Comparison of ENCODE assay signal across 8 mouse cellular contexts in the genomic region with DNA sequence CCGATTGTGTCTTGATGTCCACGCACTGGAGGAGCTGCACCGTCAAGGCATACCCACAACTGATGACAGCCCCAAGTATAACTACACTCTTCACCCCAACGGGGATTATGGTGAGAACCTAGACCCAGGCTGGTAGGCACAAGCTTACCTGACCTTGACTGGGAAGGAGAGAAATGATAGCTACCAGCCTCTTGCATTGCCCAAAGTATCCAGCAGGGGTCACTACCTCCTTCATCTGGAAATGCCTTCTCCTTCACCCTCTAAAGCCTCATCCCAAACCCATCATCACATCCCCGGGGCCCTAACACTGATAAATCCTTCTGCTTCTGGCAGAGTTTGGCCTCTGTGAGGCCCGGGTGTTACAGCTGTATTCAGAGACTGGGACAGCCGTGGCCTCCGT. TPM values are rescaled to one million over a fixed set of nuclear protein-coding genes. Genes with fewer than 3 reads are reported as not detected.
DNase-seq lines count a peak whose midpoint lies in the region; ATAC-seq and TF ChIP-seq lines count a peak whose summit lies in the region.

No protein-coding gene starts in this region.

- H3K27me3 ChIP-seq in CH12.LX (replicated peaks), result no peaks in the 10 kb centered on the region
- H3K27me3 ChIP-seq in embryonic facial prominence, embryonic 11.5 days (ENCODE audit: control insufficient read depth, insufficient read depth, low read length), result no peaks in the 10 kb centered on the region
- no peaks in the 10 kb centered on the region for H3K27me3 ChIP-seq in heart, embryonic 12.5 days (replicated peaks)
- no peaks in the 10 kb centered on the region for H3K27me3 ChIP-seq in lung, embryonic 14.5 days (ENCODE audit: insufficient read depth, low read length)

- no peak for TF ChIP-seq POLR2A in CH12.LX (IDR thresholded peaks at IDR 0.05; ENCODE audit: low read depth, low read length)

- peaks cover 55 to 89% of the 10 kb centered on the region in 2 experiments for H3K36me3 ChIP-seq in CH12.LX (replicated peaks in 1 of 2; ENCODE audit: control insufficient read depth in 1 of 2, insufficient read depth in 1 of 2, low read length in 1 of 2)
- H3K36me3 ChIP-seq in embryonic facial prominence, embryonic 11.5 days (replicated peaks; ENCODE audit: control insufficient read depth, insufficient read depth, low read depth, low read length), result no peaks in the 10 kb centered on the region; the same call in 1 of the 2 replicates
- H3K36me3 ChIP-seq in heart, embryonic 12.5 days, result peaks cover 50% of the 10 kb centered on the region
- 0 out of 2 replicates have a peak, but pooled peaks cover 29% of the 10 kb centered on the region for H3K36me3 ChIP-seq in lung, embryonic 14.5 days (ENCODE audit: insufficient read depth)

- no peak overlapping the region for H3K4me3 ChIP-seq in CH12.LX (replicated peaks in 1 of 3; ENCODE audit: low read depth in 2 of 3, low read length in 2 of 3, poor library complexity in 1 of 3)
- H3K4me3 ChIP-seq in embryonic facial prominence, embryonic 11.5 days (ENCODE audit: low read depth, low read length), result no peak overlapping the region
- no peak overlapping the region for H3K4me3 ChIP-seq in heart, embryonic 12.5 days
- no peak overlapping the region for H3K4me3 ChIP-seq in lung, embryonic 14.5 days (ENCODE audit: low read depth, low read length)

- no peaks in the 10 kb centered on the region for H3K4me1 ChIP-seq in CH12.LX (ENCODE audit: control insufficient read depth in 1 of 2, insufficient read depth in 2 of 2)
- H3K4me1 ChIP-seq in embryonic facial prominence, embryonic 11.5 days (ENCODE audit: control insufficient read depth, insufficient read depth, low read length), result no peaks in the 10 kb centered on the region
- H3K4me1 ChIP-seq in heart, embryonic 12.5 days (replicated peaks), result peaks cover 16% of the 10 kb centered on the region
- no peaks in the 10 kb centered on the region for H3K4me1 ChIP-seq in lung, embryonic 14.5 days (ENCODE audit: insufficient read depth)

- no peak overlapping the region for H3K4me2 ChIP-seq in CH12.LX (ENCODE audit: insufficient read depth, low read depth, poor library complexity, severe bottlenecking)
- no peak overlapping the region for H3K4me2 ChIP-seq in embryonic facial prominence, embryonic 11.5 days (ENCODE audit: low read depth, low read length)
- H3K4me2 ChIP-seq in heart, embryonic 12.5 days, result no peak overlapping the region
- H3K4me2 ChIP-seq in lung, embryonic 14.5 days, result no peak overlapping the region

- peak; percentile 76 for TF ChIP-seq RAD21 in CH12.LX (IDR thresholded peaks at IDR 0.05; ENCODE audit: low read depth, low read length)

- no peak overlapping the region for H3K27ac ChIP-seq in CH12.LX (ENCODE audit: insufficient read depth, low read depth)
- H3K27ac ChIP-seq in embryonic facial prominence, embryonic 11.5 days (replicated peaks; ENCODE audit: low read depth, low read length), result no peak overlapping the region
- H3K27ac ChIP-seq in heart, embryonic 12.5 days (ENCODE audit: poor library complexity, severe bottlenecking), result no peak overlapping the region
- H3K27ac ChIP-seq in lung, embryonic 14.5 days (ENCODE audit: low read depth), result no peak overlapping the region

- H3K9ac ChIP-seq in CH12.LX (ENCODE audit: insufficient read depth, low read depth), result no peak overlapping the region
- H3K9ac ChIP-seq in embryonic facial prominence, embryonic 11.5 days (replicated peaks; ENCODE audit: low read length), result no peak overlapping the region
- no peak overlapping the region for H3K9ac ChIP-seq in heart, embryonic 12.5 days
- H3K9ac ChIP-seq in lung, embryonic 14.5 days, result no peak overlapping the region

- TF ChIP-seq EP300 in CH12.LX (IDR thresholded peaks at IDR 0.05; ENCODE audit: low read length), result no peak

- peak; percentile 66 for DNase-seq in CH12.LX (ENCODE audit: extremely low read depth)
- DNase-seq in adrenal gland, postnatal 36 days, result peak; percentile 73 to 78
- DNase-seq in embryonic facial prominence, embryonic 11.5 days (ENCODE audit: low spot score), result peak; percentile 79
- DNase-seq in large intestine, adult 2 months (ENCODE audit: low read depth, low spot score), result peak; percentile 29
- DNase-seq in lung, embryonic 14.5 days, result peak; percentile 87
- peak; percentile 30 for DNase-seq in ovary, adult 18-20 months (ENCODE audit: low spot score)
- DNase-seq in thymus, postnatal 10 days (ENCODE audit: low spot score in 2 of 2), result peak; percentile 53 to 79

- peak; percentile 89 to 99 for TF ChIP-seq CTCF in CH12.LX (conservative IDR thresholded peaks at IDR 0.05 in 1 of 2, IDR thresholded peaks at IDR 0.05 in 1 of 2; ENCODE audit: low read depth in 2 of 2, low read length in 2 of 2)
- peak; percentile 92 for TF ChIP-seq CTCF in lung, embryonic 14.5 days (IDR thresholded peaks at IDR 0.05; ENCODE audit: low read depth)

- H3K79me2 ChIP-seq in CH12.LX (replicated peaks; ENCODE audit: control insufficient read depth, extremely low read depth, insufficient read depth, poor library complexity, severe bottlenecking), result no peaks in the 10 kb centered on the region

- no peaks in the 10 kb centered on the region for H3K9me3 ChIP-seq in CH12.LX (replicated peaks; ENCODE audit: low read length)
- H3K9me3 ChIP-seq in embryonic facial prominence, embryonic 11.5 days (replicated peaks; ENCODE audit: control insufficient read depth, low read length), result no peaks in the 10 kb centered on the region
- H3K9me3 ChIP-seq in heart, embryonic 12.5 days (replicated peaks), result no peaks in the 10 kb centered on the region
- H3K9me3 ChIP-seq in lung, embryonic 14.5 days (ENCODE audit: low read depth, low read length), result no peaks in the 10 kb centered on the region

- dilution Hi-C loops in CH12.LX (cut with MboI; ENCODE audit: extremely low pct_ligation_motif_present, extremely low pct_unique_long_range_greater_than_20kb, low sequenced_read_pairs), result no loop called here

- 55% methylated on average over 8 of the region's 8 CpGs for WGBS in embryonic facial prominence, embryonic 11.5 days
- 28% methylated on average over 8 of the region's 8 CpGs for WGBS in heart, embryonic 12.5 days
- 51% methylated on average over 8 of the region's 8 CpGs for WGBS in large intestine, adult 2 months
- WGBS in lung, embryonic 14.5 days, result 44% methylated on average over 8 of the region's 8 CpGs

- ATAC-seq in embryonic facial prominence, embryonic 11.5 days (replicated peaks; ENCODE audit: insufficient number of reproducible peaks, low FRiP score, low TSS enrichment, low read depth), result no peak
- 0 out of 2 replicates have a peak, but pooled peaks have one; percentile 14 for ATAC-seq in heart, embryonic 12.5 days (ENCODE audit: insufficient number of reproducible peaks, low FRiP score)
- peak; percentile 50; the same call in 1 of the 2 replicates for ATAC-seq in lung, embryonic 14.5 days (ENCODE audit: insufficient read depth)

- in situ Hi-C loops in CH12.LX (cut with MboI; ENCODE audit: low pct_ligation_motif_present, low pct_unique_long_range_greater_than_20kb, low sequenced_read_pairs), result loop anchor here (5.0 kb wide), 1 partner anchor 36 kb away; no protein-coding TSS in a partner anchor

RNA-seq across cellular contexts. Expression of a gene that starts 6.7 kb away (rescaled TPM):
- total RNA-seq in CH12.LX (2012; rRNA removed) (not detected in 2 replicates), CH12.LX (2014; rRNA removed) (not detected in 2 replicates)
- not detected in 2 replicates for polyA plus RNA-seq in CH12.LX (2012; ENCODE audit: insufficient read length, low read depth)
- not detected for total RNA-seq in adrenal gland, postnatal 36 days (2021)
- 1.5 and 2.3 TPM in 2 replicates for polyA plus RNA-seq in embryonic facial prominence, embryonic 11.5 days (2014; fragmentation: Nextera tagmentation; extraction: Ambion mirVana)
- 0.15 and 0.20 TPM in 2 replicates for polyA plus RNA-seq in heart, embryonic 12.5 days (2016; fragmentation: Nextera tagmentation; extraction: Ambion mirVana)
- 0.04 TPM in 1 of 2 replicates, not detected in the other for polyA plus RNA-seq in large intestine, adult 2 months (2012; rRNA removed)
- 0.35 and 0.70 TPM in 2 replicates for polyA plus RNA-seq in lung, embryonic 14.5 days (2014; fragmentation: Nextera tagmentation; extraction: Ambion mirVana)

RNA-seq across cellular contexts. Expression of a gene that starts 9.8 kb away (rescaled TPM):
- total RNA-seq in CH12.LX (2012; rRNA removed), result 20.2 and 23.1 TPM in 2 replicates
- 10.4 and 12.4 TPM in 2 replicates for total RNA-seq in CH12.LX (2014; rRNA removed)
- 17.5 and 17.6 TPM in 2 replicates for polyA plus RNA-seq in CH12.LX (2012; ENCODE audit: insufficient read length, low read depth)
- 10 to 100 TPM; 16.8 to 17.4 TPM for total RNA-seq in adrenal gland, postnatal 36 days (2021)
- 14.3 and 16.1 TPM in 2 replicates for polyA plus RNA-seq in embryonic facial prominence, embryonic 11.5 days (2014; fragmentation: Nextera tagmentation; extraction: Ambion mirVana)
- 25.3 and 27.9 TPM in 2 replicates for polyA plus RNA-seq in heart, embryonic 12.5 days (2016; fragmentation: Nextera tagmentation; extraction: Ambion mirVana)
- polyA plus RNA-seq in large intestine, adult 2 months (2012; rRNA removed), result 9.8 and 12.6 TPM in 2 replicates
- 17.0 and 17.4 TPM in 2 replicates for polyA plus RNA-seq in lung, embryonic 14.5 days (2014; fragmentation: Nextera tagmentation; extraction: Ambion mirVana)

RNA-seq across cellular contexts. Expression of a gene that starts 33.0 kb away (rescaled TPM):
- total RNA-seq in CH12.LX (2012; rRNA removed) (0.42 and 0.50 TPM in 2 replicates), CH12.LX (2014; rRNA removed) (0.12 and 0.30 TPM in 2 replicates)
- polyA plus RNA-seq in CH12.LX (2012; ENCODE audit: insufficient read length, low read depth), result 0.53 and 0.72 TPM in 2 replicates
- under 1 TPM; 0.13 to 0.23 TPM for total RNA-seq in adrenal gland, postnatal 36 days (2021)
- polyA plus RNA-seq in embryonic facial prominence, embryonic 11.5 days (2014; fragmentation: Nextera tagmentation; extraction: Ambion mirVana), result 5.4 and 6.3 TPM in 2 replicates
- polyA plus RNA-seq in heart, embryonic 12.5 days (2016; fragmentation: Nextera tagmentation; extraction: Ambion mirVana), result 1.4 and 1.6 TPM in 2 replicates
- polyA plus RNA-seq in large intestine, adult 2 months (2012; rRNA removed), result 0.66 and 0.73 TPM in 2 replicates
- 1.1 and 1.6 TPM in 2 replicates for polyA plus RNA-seq in lung, embryonic 14.5 days (2014; fragmentation: Nextera tagmentation; extraction: Ambion mirVana)

RNA-seq across cellular contexts. Expression of a gene that starts 39.0 kb away (rescaled TPM):
- total RNA-seq in CH12.LX (2012; rRNA removed) (91.5 and 136 TPM in 2 replicates), CH12.LX (2014; rRNA removed) (87.4 and 90.0 TPM in 2 replicates)
- 76.6 and 78.7 TPM in 2 replicates for polyA plus RNA-seq in CH12.LX (2012; ENCODE audit: insufficient read length, low read depth)
- 1 to 10 TPM; 3.7 TPM for total RNA-seq in adrenal gland, postnatal 36 days (2021)
- polyA plus RNA-seq in embryonic facial prominence, embryonic 11.5 days (2014; fragmentation: Nextera tagmentation; extraction: Ambion mirVana), result 3.5 and 5.3 TPM in 2 replicates
- 2.5 and 3.1 TPM in 2 replicates for polyA plus RNA-seq in heart, embryonic 12.5 days (2016; fragmentation: Nextera tagmentation; extraction: Ambion mirVana)
- polyA plus RNA-seq in large intestine, adult 2 months (2012; rRNA removed), result 5.9 and 6.8 TPM in 2 replicates
- 2.3 and 3.1 TPM in 2 replicates for polyA plus RNA-seq in lung, embryonic 14.5 days (2014; fragmentation: Nextera tagmentation; extraction: Ambion mirVana)

RNA-seq across cellular contexts. Expression of a gene that starts 41.3 kb away (rescaled TPM):
- total RNA-seq in CH12.LX (2012; rRNA removed) (1.0 and 2.5 TPM in 2 replicates), CH12.LX (2014; rRNA removed) (1.7 and 2.7 TPM in 2 replicates)
- 1.9 and 2.5 TPM in 2 replicates for polyA plus RNA-seq in CH12.LX (2012; ENCODE audit: insufficient read length, low read depth)
- total RNA-seq in adrenal gland, postnatal 36 days (2021), result not detected
- 0.17 and 0.26 TPM in 2 replicates for polyA plus RNA-seq in embryonic facial prominence, embryonic 11.5 days (2014; fragmentation: Nextera tagmentation; extraction: Ambion mirVana)
- 0.66 and 1.1 TPM in 2 replicates for polyA plus RNA-seq in heart, embryonic 12.5 days (2016; fragmentation: Nextera tagmentation; extraction: Ambion mirVana)
- not detected in 2 replicates for polyA plus RNA-seq in large intestine, adult 2 months (2012; rRNA removed)
- 0.43 and 0.61 TPM in 2 replicates for polyA plus RNA-seq in lung, embryonic 14.5 days (2014; fragmentation: Nextera tagmentation; extraction: Ambion mirVana)

Comparison
In these comparisons a context has a peak if more than half of its experiments do, and no peak if none do; other contexts are left out.
1. DNase-seq: peak in every context shown above with its lines; median percentile 87 in lung, embryonic 14.5 days; 79 in embryonic facial prominence, embryonic 11.5 days; 76 in adrenal gland, postnatal 36 days; 66 in CH12.LX; 66 in thymus, postnatal 10 days; 30 in ovary, adult 18-20 months; 29 in large intestine, adult 2 months.